Comparison of ENCODE assay signal across 19 mouse cellular contexts in the genomic region with DNA sequence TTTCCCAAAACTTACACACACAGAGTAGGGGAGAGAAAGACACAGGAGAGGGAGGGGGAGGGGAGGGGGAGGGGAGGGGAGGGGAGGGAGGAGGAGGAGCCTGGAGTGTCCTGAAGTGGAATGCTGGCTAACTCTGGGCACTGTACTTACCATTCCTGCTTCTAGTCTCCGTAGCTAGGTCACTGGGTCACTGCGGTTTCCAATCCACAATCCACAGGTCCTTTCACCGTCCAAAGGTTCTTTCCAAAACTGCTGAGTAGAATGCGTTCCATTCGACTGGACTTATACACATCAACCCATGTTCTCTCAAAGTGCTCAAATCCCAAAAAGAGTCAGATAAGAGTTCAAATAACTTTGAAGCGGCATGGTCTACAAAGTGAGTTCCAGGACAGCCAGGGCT. TPM values are rescaled to one million over a fixed set of nuclear protein-coding genes. Genes with fewer than 3 reads are reported as not detected.
"Had no signal": no experiment of that assay in that cellular context is flagged by ENCODE, and none has a peak within 500 bp of the region (broad histone marks: within the 10 kb centered on the region; RNA-seq: fewer than 3 reads in every experiment).

No protein-coding gene starts in this region.

- H3K36me3 ChIP-seq: limb, embryonic 12.5 days; midbrain, embryonic 15.5 days; neural tube, embryonic 13.5 days had no signal

- DNase-seq: liver; lung, embryonic 14.5 days; lung, postnatal 10 days; retina, postnatal 1 day; right cerebral cortex, postnatal 4 days; spleen, adult 18-20 months; thymus, adult 18-20 months; thymus, postnatal 14 days had no signal

- H3K27ac ChIP-seq: kidney, postnatal 0 days; layer of hippocampus, adult 2 months; limb, embryonic 12.5 days; liver, embryonic 14.5 days; macrophage; midbrain, embryonic 15.5 days; neural tube, embryonic 13.5 days had no signal

- ATAC-seq: midbrain, embryonic 15.5 days had no signal

- H3K9ac ChIP-seq: limb, embryonic 12.5 days; liver, embryonic 14.5 days; lung, embryonic 14.5 days; midbrain, embryonic 15.5 days; neural tube, embryonic 13.5 days had no signal

- H3K4me3 ChIP-seq: layer of hippocampus, adult 2 months; limb, embryonic 12.5 days; megakaryocyte, embryonic 14.5 days; midbrain, embryonic 15.5 days; neural tube, embryonic 13.5 days had no signal

- H3K4me1 ChIP-seq: limb, embryonic 12.5 days; megakaryocyte, embryonic 14.5 days; midbrain, embryonic 15.5 days; neural tube, embryonic 13.5 days had no signal

- H3K9me3 ChIP-seq: limb, embryonic 12.5 days; megakaryocyte, embryonic 14.5 days; midbrain, embryonic 15.5 days; neural tube, embryonic 13.5 days had no signal

- H3K4me2 ChIP-seq: limb, embryonic 12.5 days; lung, embryonic 14.5 days; midbrain, embryonic 11.5 days; midbrain, embryonic 15.5 days; neural tube, embryonic 13.5 days had no signal

RNA-seq across cellular contexts. Expression of a gene that starts 7.1 kb away (rescaled TPM):
- polyA plus RNA-seq: intestine, embryonic 14.5 days; kidney, postnatal 0 days; limb, embryonic 12.5 days; liver, embryonic 14.5 days; lung, embryonic 14.5 days; macrophage; midbrain, embryonic 11.5 days; midbrain, embryonic 15.5 days; neural tube, embryonic 13.5 days; stomach, embryonic 14.5 days had no signal

RNA-seq across cellular contexts. Expression of a gene that starts 42.1 kb away (rescaled TPM):
- polyA plus RNA-seq: macrophage had no signal
